Mouse (Mus musculus) lung, postnatal 0 days (tissue): ENCODE data around the gene C3. TPM values are rescaled to one million over a fixed set of nuclear protein-coding genes. Genes with fewer than 3 reads are reported as not detected.

ENCODE experiments used
- ATAC-seq: fragments of 200-750 bp; cut with Nextera tagmentation; 2 replicates; pipeline ENCODE4 v1.8.0; 2017; ENCODE audit warnings: moderate library complexity
- DNase-seq: peaks from one replicate; pipeline ENCODE4 v3.0.0-alpha.2; 2016; ENCODE audit warnings: low spot score
- H3K27ac ChIP-seq: fragments of 300-500 bp; sonication (generic); 2 replicates; pipeline ENCODE4 v1.5.1; 2014; ENCODE audit warnings: antibody characterized with exemption, mild to moderate bottlenecking, low read length, mixed read lengths
- H3K27me3 ChIP-seq: fragments of 300-500 bp; sonication (generic); replicated peaks from 2 replicates; pipeline ENCODE4 v1.6.1; 2014; ENCODE audit warnings: low read length, mixed read lengths; ENCODE audit not compliant: insufficient read depth
- H3K36me3 ChIP-seq: fragments of 300-500 bp; sonication (generic); 2 replicates; pipeline ENCODE4 v1.6.1; 2014; ENCODE audit warnings: low read length, mixed read lengths; ENCODE audit not compliant: insufficient read depth
- H3K4me1 ChIP-seq: fragments of 300-500 bp; sonication (generic); 2 replicates; pipeline ENCODE4 v1.6.1; 2014; ENCODE audit warnings: antibody characterized with exemption, low read depth, low read length, mixed read lengths; ENCODE audit not compliant: insufficient read depth
- H3K4me2 ChIP-seq: fragments of 300-500 bp; sonication (generic); replicated peaks from 2 replicates; pipeline ENCODE4 v1.6.1; 2014; ENCODE audit warnings: low read depth, mild to moderate bottlenecking, low read length, moderate library complexity, mixed read lengths
- H3K4me3 ChIP-seq: fragments of 300-500 bp; sonication (generic); 2 replicates; pipeline ENCODE4 v1.5.1; 2014; ENCODE audit warnings: low read depth, low read length
- H3K9ac ChIP-seq: fragments of 300-500 bp; sonication (generic); replicated peaks from 2 replicates; pipeline ENCODE4 v1.6.1; 2014; ENCODE audit warnings: low read depth, mild to moderate bottlenecking
- H3K9me3 ChIP-seq: fragments of 300-500 bp; sonication (generic); 2 replicates; pipeline ENCODE4 v1.6.1; 2016; ENCODE audit warnings: low read length, mixed read lengths
- CTCF ChIP-seq: IDR thresholded peaks from 2 replicates; pipeline ENCODE4 v1.5.1; 2016; ENCODE audit warnings: antibody characterized with exemption, mild to moderate bottlenecking
- EP300 ChIP-seq: IDR thresholded peaks from 2 replicates; pipeline ENCODE4 v1.6.1; 2016; ENCODE audit warnings: antibody characterized with exemption, mild to moderate bottlenecking, control low read depth
- WGBS: fragments of 180-500 bp; shearing (Covaris S2); extraction: QIAGEN DNeasy Blood & Tissue Kit; methylation state at CpG from one replicate; pipeline ENCODE4 v1.1.7; 2014; 5-methylcytosine and 5-hydroxymethylcytosine counted together
- polyA plus RNA-seq: library from polyadenylated mRNA; unstranded; fragments of >200 nt; fragmentation: Nextera tagmentation; extraction: Ambion mirVana; gene quantifications from 2 replicates; pipeline ENCODE4 v1.2.1, GENCODE M21; 2015

C3 gene
- polyA plus RNA-seq, 1 experiment from 2014 or later: 55.0 TPM

DNA sequence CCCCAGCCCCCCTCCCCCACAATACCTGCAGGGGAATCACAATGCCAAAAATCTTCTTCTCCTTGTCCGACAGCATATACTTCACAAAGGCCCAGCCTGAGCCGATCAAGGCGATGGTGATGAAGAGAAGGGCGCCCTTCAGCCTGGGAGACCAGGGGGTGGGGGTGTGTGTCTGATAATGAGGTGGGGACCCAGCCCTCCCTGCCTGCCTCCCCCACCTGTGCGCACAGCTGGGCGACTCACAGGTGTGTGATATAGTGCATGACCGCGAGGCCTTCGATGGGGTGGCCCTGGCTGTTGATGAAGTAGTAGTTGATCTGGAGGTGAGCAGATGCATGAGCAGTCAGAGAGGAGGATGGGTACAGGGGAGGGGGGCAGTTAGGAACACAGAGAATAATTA, 9.2 kb upstream of the C3 start:
- Histone ChIP-seq H3K9ac (no peak overlapping the region), H3K4me3 (no peak overlapping the region), H3K9me3 (no peaks in the 10 kb centered on the region), H3K27me3 (no peaks in the 10 kb centered on the region), H3K4me2 (no peak overlapping the region), H3K27ac (no peak overlapping the region), H3K36me3 (peaks cover 20% of the 10 kb centered on the region; the same call in 1 of the 2 replicates), H3K4me1 (no peaks in the 10 kb centered on the region)
- TF ChIP-seq CTCF (no peak), EP300 (no peak)
- no peak for ATAC-seq
- WGBS: 90% methylated on average over 9 of the region's 9 CpGs
- DNase-seq: no peak

DNA sequence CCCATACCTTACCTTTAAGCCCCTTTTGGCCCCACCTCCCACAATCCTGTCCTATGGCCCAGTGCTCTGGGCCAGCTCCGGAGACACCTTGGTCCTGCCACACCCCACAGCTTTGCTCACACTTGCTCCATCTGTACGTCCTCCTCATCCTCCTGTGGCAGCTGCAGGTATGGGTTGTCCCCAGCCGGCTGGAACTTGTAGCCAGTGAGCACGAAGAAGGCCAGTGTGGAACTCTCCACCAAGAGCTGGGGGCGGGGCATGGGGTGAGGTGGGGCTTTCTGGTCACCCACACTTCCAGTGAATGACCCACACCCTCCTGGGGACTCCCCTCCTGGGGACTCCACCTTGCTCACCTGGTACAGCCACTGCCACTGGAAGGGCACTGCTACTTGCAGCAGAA, 7.9 kb upstream of the C3 start:
- ATAC-seq (no peak), DNase-seq (no peak)
- no peak overlapping the region for H3K27ac ChIP-seq
- H3K4me3 ChIP-seq: no peak overlapping the region
- TF ChIP-seq EP300 (no peak), CTCF (no peak)
- H3K9ac ChIP-seq: no peak overlapping the region
- H3K36me3 ChIP-seq: peaks cover 20% of the 10 kb centered on the region; the same call in 1 of the 2 replicates
- no peak overlapping the region for H3K4me2 ChIP-seq
- H3K9me3 ChIP-seq: no peaks in the 10 kb centered on the region
- 0 out of 2 replicates have a peak, but pooled peaks cover 7% of the 10 kb centered on the region for H3K4me1 ChIP-seq
- WGBS: 95% methylated on average over 5 of the region's 5 CpGs
- no peaks in the 10 kb centered on the region for H3K27me3 ChIP-seq

DNA sequence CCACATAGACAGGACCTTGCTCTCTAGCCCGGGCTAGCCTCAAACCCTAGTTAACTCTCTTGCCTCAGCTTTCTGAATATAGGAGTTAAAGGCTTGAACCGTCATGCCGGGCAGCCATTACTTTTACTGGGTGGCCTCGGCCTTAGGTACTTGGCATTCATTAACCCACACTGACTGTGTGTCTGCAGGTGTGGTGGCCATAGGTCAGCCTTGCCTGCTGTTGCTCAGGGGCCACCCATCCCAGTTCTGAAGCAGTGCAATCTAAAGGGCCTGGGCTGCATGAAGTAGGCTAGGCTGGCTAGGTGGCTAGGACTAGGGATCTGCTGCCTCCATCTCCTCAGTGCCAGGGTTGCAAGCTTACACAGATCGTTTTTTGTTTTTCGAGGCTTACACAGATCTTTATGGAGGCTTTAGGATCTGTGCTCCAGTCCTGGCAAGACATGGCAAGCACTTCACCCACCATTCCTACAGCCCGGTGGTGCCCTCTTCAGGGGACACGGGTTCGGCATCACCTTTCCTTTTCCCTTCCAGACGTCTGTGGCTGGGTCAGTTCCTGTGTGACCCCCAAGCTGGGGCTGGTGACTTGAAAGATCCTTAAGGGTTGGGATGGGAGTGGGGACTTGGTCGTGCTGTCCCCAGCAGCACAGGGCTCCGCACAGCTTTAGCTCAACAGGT, 6.5 kb upstream of the C3 start:
- Histone ChIP-seq H3K27me3 (no peaks in the 10 kb centered on the region), H3K4me3 (no peak overlapping the region), H3K4me2 (no peak overlapping the region), H3K9ac (no peak overlapping the region), H3K27ac (no peak overlapping the region), H3K36me3 (peaks cover 20% of the 10 kb centered on the region; the same call in 1 of the 2 replicates), H3K9me3 (no peaks in the 10 kb centered on the region), H3K4me1 (0 out of 2 replicates have a peak, but pooled peaks cover 10% of the 10 kb centered on the region)
- WGBS: 77% methylated on average over 12 of the region's 12 CpGs
- no peak for ATAC-seq
- TF ChIP-seq CTCF (no peak), EP300 (no peak)
- DNase-seq: no peak

DNA sequence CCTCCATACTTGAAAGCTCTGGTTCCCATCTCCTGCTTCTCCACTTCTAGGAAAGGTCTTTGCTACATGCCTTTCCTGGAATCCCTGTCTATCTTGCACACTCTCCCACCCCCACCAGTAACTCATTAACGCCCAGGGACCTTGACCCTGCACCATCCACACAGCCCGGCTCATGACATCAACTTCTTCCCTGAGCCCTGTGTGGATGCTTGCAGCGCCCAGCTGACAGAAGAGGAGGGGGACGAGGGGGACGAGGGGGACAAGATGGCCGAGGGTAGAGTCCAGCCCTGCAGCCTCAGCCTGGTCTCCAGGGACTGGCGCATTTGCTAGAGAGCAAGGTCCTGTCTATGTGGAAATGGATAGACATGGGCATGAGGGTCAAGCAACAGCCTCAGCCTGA, 5.1 kb upstream of the C3 start:
- WGBS: 29% methylated on average over 7 of the region's 7 CpGs
- DNase-seq: no peak

DNA sequence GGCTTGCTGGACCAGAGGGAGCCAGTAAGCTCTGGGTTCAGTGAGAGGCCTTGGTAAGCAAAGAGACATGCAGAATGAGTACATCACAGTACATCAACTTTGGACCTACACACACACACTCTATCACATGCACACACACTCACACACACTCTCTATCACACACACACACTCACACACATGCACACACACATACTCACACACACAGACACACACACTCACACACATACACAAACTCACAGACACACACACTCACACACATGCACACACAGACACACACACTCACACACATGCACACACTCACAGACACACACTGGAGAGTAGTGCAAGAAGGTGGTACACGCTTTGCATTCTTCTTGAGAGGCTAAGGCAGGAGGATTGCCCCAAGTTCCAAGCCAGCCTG, 4.3 kb upstream of the C3 start:
- DNase-seq (no peak), ATAC-seq (no peak)
- H3K9me3 ChIP-seq: no peaks in the 10 kb centered on the region
- H3K36me3 ChIP-seq: peaks cover 6% of the 10 kb centered on the region; the same call in 1 of the 2 replicates
- H3K4me1 ChIP-seq: 0 out of 2 replicates have a peak, but pooled peaks cover 10% of the 10 kb centered on the region
- no peak overlapping the region for H3K27ac ChIP-seq
- H3K27me3 ChIP-seq: no peaks in the 10 kb centered on the region
- H3K4me2 ChIP-seq: no peak overlapping the region
- TF ChIP-seq EP300: no peak
- no peak for TF ChIP-seq CTCF
- 91% methylated on average over 1 of the region's 1 CpGs for WGBS
- H3K9ac ChIP-seq: no peak overlapping the region
- no peak overlapping the region for H3K4me3 ChIP-seq

More for the DNA sequence above, 5.1 kb upstream of the C3 start:
- no peak for ATAC-seq
- TF ChIP-seq EP300 (no peak), CTCF (no peak)
- H3K36me3 ChIP-seq: peaks cover 15% of the 10 kb centered on the region; the same call in 1 of the 2 replicates
- 0 out of 2 replicates have a peak, but pooled peaks cover 10% of the 10 kb centered on the region for H3K4me1 ChIP-seq
- H3K4me3 ChIP-seq: no peak overlapping the region
- H3K9ac ChIP-seq: no peak overlapping the region
- no peak overlapping the region for H3K27ac ChIP-seq
- no peaks in the 10 kb centered on the region for H3K27me3 ChIP-seq
- no peak overlapping the region for H3K4me2 ChIP-seq
- H3K9me3 ChIP-seq: no peaks in the 10 kb centered on the region

GRCm38 (mm10) chr17:57231321-57231771, 3.4 kb upstream of the C3 start:
- H3K4me2 ChIP-seq: no peak overlapping the region
- peak; percentile 61 for DNase-seq

More at GRCm38 (mm10) chr17:57231321-57231771, 3.4 kb upstream of the C3 start:
- H3K36me3 ChIP-seq: peaks cover 5% of the 10 kb centered on the region; the same call in 1 of the 2 replicates
- no peak overlapping the region for H3K9ac ChIP-seq
- ATAC-seq: peak; percentile 36
- peak overlapping the region; percentile 38; the same call in 1 of the 2 replicates for H3K27ac ChIP-seq
- TF ChIP-seq CTCF: no peak
- no peak for TF ChIP-seq EP300
- H3K4me3 ChIP-seq: no peak overlapping the region
- H3K27me3 ChIP-seq: no peaks in the 10 kb centered on the region
- 0 out of 2 replicates have a peak, but pooled peaks cover 10% of the 10 kb centered on the region for H3K4me1 ChIP-seq
- H3K9me3 ChIP-seq: no peaks in the 10 kb centered on the region
